Mouse (Mus musculus) megakaryocyte-erythroid progenitor cell, adult 5 weeks (primary cell): ENCODE results near the gene Kctd14. TPM values are rescaled to one million over a fixed set of nuclear protein-coding genes. Genes with fewer than 3 reads are reported as not detected.

Source experiments
- polyA plus RNA-seq: library from polyadenylated mRNA; stranded (reverse); fragments of >175 nt; gene quantifications from 2 replicates; pipeline ENCODE4 v1.2.3, GENCODE M21; 2012

Kctd14 gene
- polyA plus RNA-seq: 2.9 and 5.6 TPM in 2 replicates

GRCm38 (mm10) chr7:97451023-97451422 lies at the start of gene Kctd14:
Kctd14 (plus strand) TSS chr7:97451323.

GRCm38 (mm10) chr7:97416906-97417777 lies 34.0 kb upstream of the Kctd14 start, which contains the start of gene Thrsp:
Thrsp (minus strand) TSS chr7:97417730.

GRCm38 (mm10) chr7:97480821-97481339 lies 29.8 kb downstream of the Kctd14 start, which contains the start of gene Ints4:
Ints4 (plus strand) TSS chr7:97480956.

Other genes with a start within 250 kb of the Kctd14 start
- gene Usp35, start 119.3 kb upstream of the Kctd14 start, polyA plus RNA-seq: 0.41 and 0.48 TPM in 2 replicates
- gene Kctd21, start 119.0 kb upstream of the Kctd14 start, polyA plus RNA-seq: 0.15 and 0.49 TPM in 2 replicates
- 2.7 and 4.4 TPM in 2 replicates for gene Alg8, start 79.7 kb upstream of the Kctd14 start, polyA plus RNA-seq
- gene Ndufc2, start 51.3 kb upstream of the Kctd14 start, polyA plus RNA-seq: 483 and 494 TPM in 2 replicates
- not detected in 2 replicates for gene Thrsp, start 33.6 kb upstream of the Kctd14 start, polyA plus RNA-seq
- gene Ints4, start 29.6 kb downstream of the Kctd14 start, polyA plus RNA-seq: 5.9 TPM in 2 replicates
- gene Aamdc, start 128.2 kb downstream of the Kctd14 start, polyA plus RNA-seq: 6.8 and 8.5 TPM in 2 replicates
- gene Rsf1, start 128.6 kb downstream of the Kctd14 start, polyA plus RNA-seq: 7.5 and 13.2 TPM in 2 replicates
- gene Clns1a, start 245.3 kb downstream of the Kctd14 start, polyA plus RNA-seq: 53.1 and 55.7 TPM in 2 replicates